ENCODE assay signal across 12 mouse cellular contexts in the genomic region with DNA sequence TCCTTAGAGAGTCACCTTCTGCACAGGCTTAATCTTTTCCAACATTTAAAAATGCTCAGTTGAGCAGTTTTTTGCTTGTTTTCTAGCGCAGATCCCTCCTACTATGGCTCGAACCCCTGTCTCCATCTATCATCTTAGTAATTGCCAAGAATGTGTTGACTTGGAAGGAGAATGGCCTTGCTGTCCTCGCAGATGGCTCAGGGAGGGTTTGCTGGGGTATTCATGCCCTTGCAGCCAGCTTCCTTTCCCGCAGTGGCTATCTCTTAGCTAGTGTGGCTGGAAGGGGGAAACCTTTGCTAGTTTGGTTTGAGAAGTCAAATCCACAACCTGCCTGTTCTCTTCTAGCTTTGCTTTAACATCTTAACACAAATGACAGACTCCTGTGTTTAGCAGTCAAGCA. TPM values are rescaled to one million over a fixed set of nuclear protein-coding genes. Genes with fewer than 3 reads are reported as not detected.
A peak's percentile ranks its signal among the peaks of the same experiment; 100 is the strongest.
DNase-seq lines count a peak whose midpoint lies in the region; ATAC-seq and TF ChIP-seq lines count a peak whose summit lies in the region.
"Had no signal": no experiment of that assay in that cellular context is flagged by ENCODE, and none has a peak within 500 bp of the region (broad histone marks: within the 10 kb centered on the region; RNA-seq: fewer than 3 reads in every experiment).

No protein-coding gene starts in this region.

- 88% methylated on average over 4 of the region's 4 CpGs for WGBS in forebrain, embryonic 12.5 days
- 67% methylated on average over 4 of the region's 4 CpGs for WGBS in forebrain, postnatal 0 days
- 75% methylated on average over 4 of the region's 4 CpGs for WGBS in neural tube, embryonic 12.5 days
- 76% methylated on average over 4 of the region's 4 CpGs for WGBS in liver, embryonic 13.5 days (ENCODE audit: insufficient replicate concordance)
- 58% methylated on average over 4 of the region's 4 CpGs for WGBS in limb, embryonic 10.5 days

- no peaks in the 10 kb centered on the region for H3K27me3 ChIP-seq in forebrain, embryonic 12.5 days
- no peaks in the 10 kb centered on the region for H3K27me3 ChIP-seq in forebrain, postnatal 0 days (ENCODE audit: insufficient read depth, low read length)
- no peaks in the 10 kb centered on the region for H3K27me3 ChIP-seq in neural tube, embryonic 12.5 days (replicated peaks)
- H3K27me3 ChIP-seq in liver, embryonic 13.5 days: peaks cover under 1% of the 10 kb centered on the region; the same call in 1 of the 2 replicates
- no peaks in the 10 kb centered on the region for H3K27me3 ChIP-seq in limb, embryonic 10.5 days (ENCODE audit: low read depth, poor library complexity, severe bottlenecking)
- H3K27me3 ChIP-seq: embryonic facial prominence, embryonic 12.5 days; kidney, embryonic 15.5 days; limb, embryonic 13.5 days; Patski had no signal

- H3K4me3 ChIP-seq in forebrain, embryonic 12.5 days (replicated peaks): no peak overlapping the region
- H3K4me3 ChIP-seq in forebrain, postnatal 0 days (ENCODE audit: low read depth, low read length): no peak overlapping the region
- H3K4me3 ChIP-seq in neural tube, embryonic 12.5 days: no peak overlapping the region
- H3K4me3 ChIP-seq in liver, embryonic 13.5 days (replicated peaks): peak overlapping the region; percentile 78
- no peak overlapping the region for H3K4me3 ChIP-seq in limb, embryonic 10.5 days
- H3K4me3 ChIP-seq: embryonic facial prominence, embryonic 12.5 days; kidney, embryonic 15.5 days; limb, embryonic 13.5 days had no signal

- no peak for TF ChIP-seq CTCF in forebrain, postnatal 0 days (IDR thresholded peaks at IDR 0.05; ENCODE audit: low read depth)

- H3K36me3 ChIP-seq in forebrain, embryonic 12.5 days (replicated peaks): peaks cover 13% of the 10 kb centered on the region
- 0 out of 2 replicates have a peak, but pooled peaks cover 4% of the 10 kb centered on the region for H3K36me3 ChIP-seq in forebrain, postnatal 0 days (ENCODE audit: insufficient read depth)
- H3K36me3 ChIP-seq in neural tube, embryonic 12.5 days: peaks cover 3% of the 10 kb centered on the region
- H3K36me3 ChIP-seq in liver, embryonic 13.5 days: peaks cover 37% of the 10 kb centered on the region
- H3K36me3 ChIP-seq in limb, embryonic 10.5 days: peaks cover 17% of the 10 kb centered on the region

- ATAC-seq in forebrain, embryonic 12.5 days (ENCODE audit: low FRiP score): no peak
- ATAC-seq in forebrain, postnatal 0 days: no peak
- ATAC-seq in neural tube, embryonic 12.5 days (ENCODE audit: low FRiP score, low read depth): no peak
- no peak for ATAC-seq in liver, embryonic 13.5 days (ENCODE audit: low read depth)

- H3K9me3 ChIP-seq in forebrain, embryonic 12.5 days: no peaks in the 10 kb centered on the region
- no peaks in the 10 kb centered on the region for H3K9me3 ChIP-seq in forebrain, postnatal 0 days (ENCODE audit: low read length)
- H3K9me3 ChIP-seq in neural tube, embryonic 12.5 days: no peaks in the 10 kb centered on the region
- H3K9me3 ChIP-seq in liver, embryonic 13.5 days (replicated peaks): no peaks in the 10 kb centered on the region
- H3K9me3 ChIP-seq in limb, embryonic 10.5 days (replicated peaks): no peaks in the 10 kb centered on the region
- H3K9me3 ChIP-seq: embryonic facial prominence, embryonic 12.5 days; kidney, embryonic 15.5 days; limb, embryonic 13.5 days had no signal

- no peak overlapping the region for H3K9ac ChIP-seq in forebrain, embryonic 12.5 days
- no peak overlapping the region for H3K9ac ChIP-seq in forebrain, postnatal 0 days
- H3K9ac ChIP-seq in neural tube, embryonic 12.5 days: no peak overlapping the region
- peak overlapping the region; percentile 89 for H3K9ac ChIP-seq in liver, embryonic 13.5 days
- H3K9ac ChIP-seq: embryonic facial prominence, embryonic 12.5 days; kidney, embryonic 15.5 days; limb, embryonic 13.5 days had no signal

- H3K27ac ChIP-seq in forebrain, embryonic 12.5 days: 0 out of 2 replicates have a peak overlapping the region, but pooled peaks have one; percentile 56
- H3K27ac ChIP-seq in forebrain, postnatal 0 days (ENCODE audit: low read depth, low read length): no peak overlapping the region
- no peak overlapping the region for H3K27ac ChIP-seq in neural tube, embryonic 12.5 days
- peak overlapping the region; percentile 98 for H3K27ac ChIP-seq in liver, embryonic 13.5 days
- H3K27ac ChIP-seq in limb, embryonic 10.5 days: no peak overlapping the region
- H3K27ac ChIP-seq: embryonic facial prominence, embryonic 12.5 days; kidney, embryonic 15.5 days; limb, embryonic 13.5 days had no signal

- DNase-seq in forebrain, postnatal 0 days: no peak
- DNase-seq in neural tube, embryonic 10.5 days (ENCODE audit: extremely low spot score, low spot score): no peak
- DNase-seq in liver, embryonic 13.5 days: no peak
- DNase-seq in limb, embryonic 10.5 days (ENCODE audit: low spot score): no peak
- DNase-seq in ovary, postnatal 14 days (ENCODE audit: low spot score): no peak
- DNase-seq: heart, postnatal 4 days had no signal

- peaks cover 62% of the 10 kb centered on the region for H3K4me1 ChIP-seq in forebrain, embryonic 12.5 days
- H3K4me1 ChIP-seq in forebrain, postnatal 0 days (ENCODE audit: insufficient read depth): peaks cover 39% of the 10 kb centered on the region
- H3K4me1 ChIP-seq in neural tube, embryonic 12.5 days: peaks cover 58% of the 10 kb centered on the region
- H3K4me1 ChIP-seq in liver, embryonic 13.5 days (replicated peaks): peaks cover 82% of the 10 kb centered on the region
- H3K4me1 ChIP-seq in limb, embryonic 10.5 days: peaks cover 61% of the 10 kb centered on the region

- H3K4me2 ChIP-seq in forebrain, embryonic 12.5 days: no peak overlapping the region
- no peak overlapping the region for H3K4me2 ChIP-seq in forebrain, postnatal 0 days (ENCODE audit: low read depth)
- H3K4me2 ChIP-seq in neural tube, embryonic 12.5 days (replicated peaks): peak overlapping the region; percentile 27
- H3K4me2 ChIP-seq in liver, embryonic 13.5 days: peak overlapping the region; percentile 96
- H3K4me2 ChIP-seq: embryonic facial prominence, embryonic 12.5 days; kidney, embryonic 15.5 days; limb, embryonic 13.5 days had no signal

RNA-seq across cellular contexts. Expression of a gene that starts 5.4 kb away (rescaled TPM):
- 24.0 and 26.9 TPM in 2 replicates for polyA plus RNA-seq in forebrain, embryonic 12.5 days (2016; fragmentation: Nextera tagmentation; extraction: Ambion mirVana)
- 104 TPM in 2 replicates for total RNA-seq in forebrain, postnatal 0 days (2014; rRNA removed)
- polyA plus RNA-seq in forebrain, postnatal 0 days (2015; fragmentation: Nextera tagmentation; extraction: Ambion mirVana): 37.4 and 41.9 TPM in 2 replicates
- 38.0 and 42.4 TPM in 2 replicates for polyA plus RNA-seq in neural tube, embryonic 12.5 days (2016; fragmentation: Nextera tagmentation; extraction: Ambion mirVana)
- 456 and 511 TPM in 2 replicates for polyA plus RNA-seq in liver, embryonic 13.5 days (2015; fragmentation: Nextera tagmentation; extraction: Ambion mirVana)
- 7.6 and 8.0 TPM in 2 replicates for polyA plus RNA-seq in limb, embryonic 10.5 days (2016; fragmentation: Nextera tagmentation; extraction: Ambion mirVana)

RNA-seq across cellular contexts. Expression of a gene that starts 31.6 kb away (rescaled TPM):
- polyA plus RNA-seq in forebrain, embryonic 12.5 days (2016; fragmentation: Nextera tagmentation; extraction: Ambion mirVana): 14.7 and 16.1 TPM in 2 replicates
- 18.3 and 18.9 TPM in 2 replicates for total RNA-seq in forebrain, postnatal 0 days (2014; rRNA removed)
- 4.8 and 6.0 TPM in 2 replicates for polyA plus RNA-seq in forebrain, postnatal 0 days (2015; fragmentation: Nextera tagmentation; extraction: Ambion mirVana)
- 12.3 and 12.6 TPM in 2 replicates for polyA plus RNA-seq in neural tube, embryonic 12.5 days (2016; fragmentation: Nextera tagmentation; extraction: Ambion mirVana)
- 3.7 and 3.8 TPM in 2 replicates for polyA plus RNA-seq in liver, embryonic 13.5 days (2015; fragmentation: Nextera tagmentation; extraction: Ambion mirVana)
- 13.3 and 15.9 TPM in 2 replicates for polyA plus RNA-seq in limb, embryonic 10.5 days (2016; fragmentation: Nextera tagmentation; extraction: Ambion mirVana)

Comparison
In these comparisons a context has a peak if more than half of its experiments do, and no peak if none do; other contexts are left out.
1. H3K27ac ChIP-seq: peak in forebrain, embryonic 12.5 days (single experiment) and liver, embryonic 13.5 days (single experiment); none in forebrain, postnatal 0 days (single experiment), neural tube, embryonic 12.5 days (single experiment) and limb, embryonic 10.5 days (single experiment).
2. H3K4me2 ChIP-seq: peak in neural tube, embryonic 12.5 days (single experiment) and liver, embryonic 13.5 days (single experiment); none in forebrain, embryonic 12.5 days (single experiment) and forebrain, postnatal 0 days (single experiment).
3. RNA of a gene that starts 5.4 kb away (polyA plus RNA-seq): 456 to 511 TPM in liver, embryonic 13.5 days; 38.0 to 42.4 TPM in neural tube, embryonic 12.5 days, 37.4 to 41.9 TPM in forebrain, postnatal 0 days, 24.0 to 26.9 TPM in forebrain, embryonic 12.5 days and 7.6 to 8.0 TPM in limb, embryonic 10.5 days; every median in the first group is over 10 times any median in the second.